Mouse (Mus musculus) kidney, adult 2 months (tissue): ENCODE results near the gene Enpp4.

Source experiments
- CTCF ChIP-seq: fragments of 200-500 bp; conservative IDR thresholded peaks from 2 replicates; pipeline ENCODE4 v1.5.1; 2011; ENCODE audit warnings: low read depth, mild to moderate bottlenecking, control low read depth, low read length, moderate library complexity, mixed read lengths; ENCODE audit not compliant: insufficient read depth, insufficient read length
- POLR2A ChIP-seq: fragments of 200-500 bp; IDR thresholded peaks from one replicate; pipeline ENCODE4 v1.6.1; 2011; ENCODE audit warnings: low read depth, low read length, control low read depth

DNA sequence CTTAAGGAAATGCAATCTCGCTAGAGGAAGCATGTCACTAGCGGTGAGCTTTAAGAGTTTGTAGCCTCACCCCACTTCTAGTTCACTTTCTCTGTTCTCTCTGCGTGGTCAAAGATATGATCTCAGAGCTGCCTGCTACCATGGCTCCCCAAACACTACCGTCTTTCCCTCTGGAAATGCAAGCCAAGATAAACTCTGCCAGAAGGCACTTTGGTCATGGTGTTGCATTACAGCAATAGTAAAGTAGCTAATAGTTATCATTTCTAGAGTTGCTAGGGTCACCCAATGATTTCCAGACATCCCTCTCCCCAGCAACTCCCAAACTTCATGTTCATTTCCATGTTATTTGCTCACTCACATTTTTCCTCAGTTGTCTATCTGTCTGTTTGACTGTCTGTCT lies 12.6 kb upstream of the Enpp4 start:
- no peak for TF ChIP-seq POLR2A
- no peak for TF ChIP-seq CTCF
